In the genomic region with DNA sequence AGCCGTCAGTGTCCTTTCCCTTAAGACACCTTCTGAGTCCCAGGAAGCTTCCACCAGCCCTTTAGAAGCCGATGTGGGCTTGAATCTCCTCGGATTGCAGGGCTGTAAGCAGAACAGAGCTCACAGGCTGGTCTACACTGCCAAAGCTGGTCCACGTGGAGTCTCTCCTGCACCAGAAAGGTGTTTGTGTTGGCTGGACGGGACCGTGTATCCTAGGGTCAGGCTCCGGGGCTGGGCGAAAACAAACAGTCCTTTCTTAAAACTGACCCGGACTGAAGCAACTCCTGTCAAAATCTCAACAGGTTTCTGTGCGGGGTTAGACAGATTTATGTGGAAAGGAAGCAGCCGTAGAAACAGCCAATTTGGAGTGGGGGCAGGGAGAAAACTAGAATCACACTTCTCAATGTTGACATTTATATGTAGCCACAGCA, we compare ENCODE assay signal across 10 mouse cellular contexts. TPM values are rescaled to one million over a fixed set of nuclear protein-coding genes. Genes with fewer than 3 reads are reported as not detected.
DNase-seq lines count a peak whose midpoint lies in the region; ATAC-seq and TF ChIP-seq lines count a peak whose summit lies in the region.
"Had no signal": no experiment of that assay in that cellular context is flagged by ENCODE, and none has a peak within 500 bp of the region (broad histone marks: within the 10 kb centered on the region; RNA-seq: fewer than 3 reads in every experiment).

No protein-coding gene starts in this region.

- H3K4me2 ChIP-seq in hindbrain, embryonic 16.5 days (ENCODE audit: low read length) = no peak overlapping the region
- H3K4me2 ChIP-seq: forebrain, embryonic 12.5 days; neural tube, embryonic 12.5 days had no signal

- no peaks in the 10 kb centered on the region for H3K79me2 ChIP-seq in liver, adult 2 months (ENCODE audit: control insufficient read depth, insufficient read depth, low read length)

- no peak overlapping the region for H3K27ac ChIP-seq in liver, adult 2 months (replicated peaks; ENCODE audit: insufficient read depth, low read depth, low read length)
- peak overlapping the region; percentile 89 for H3K27ac ChIP-seq in bone marrow macrophage, adult 2 months (ENCODE audit: insufficient read depth, low read depth, low read length)
- H3K27ac ChIP-seq in hindbrain, embryonic 16.5 days (ENCODE audit: low read depth, low read length) = no peak overlapping the region
- H3K27ac ChIP-seq: forebrain, embryonic 12.5 days; neural tube, embryonic 12.5 days had no signal

- no peak for TF ChIP-seq POLR2A in liver, adult 2 months (IDR thresholded peaks at IDR 0.05; ENCODE audit: extremely low read depth, insufficient read depth, low read length)
- no peak for TF ChIP-seq POLR2A in bone marrow macrophage, adult 2 months (IDR thresholded peaks at IDR 0.05; ENCODE audit: borderline replicate concordance, low read depth, low read length)

- H3K9me3 ChIP-seq in hindbrain, embryonic 16.5 days (ENCODE audit: control insufficient read depth, low read length) = no peaks in the 10 kb centered on the region
- H3K9me3 ChIP-seq: forebrain, embryonic 12.5 days; neural tube, embryonic 12.5 days had no signal

- no peaks in the 10 kb centered on the region for H3K4me1 ChIP-seq in liver, adult 2 months (ENCODE audit: control insufficient read depth, insufficient read depth, low read length)
- peaks cover 35% of the 10 kb centered on the region for H3K4me1 ChIP-seq in bone marrow macrophage, adult 2 months (ENCODE audit: control insufficient read depth, insufficient read depth, low read length)
- no peaks in the 10 kb centered on the region; the same call in 1 of the 2 replicates for H3K4me1 ChIP-seq in hindbrain, embryonic 16.5 days (ENCODE audit: control insufficient read depth, insufficient read depth, low read depth, low read length)

- no peaks in the 10 kb centered on the region for H3K27me3 ChIP-seq in liver, adult 2 months (ENCODE audit: control insufficient read depth, insufficient read depth, low read length)
- no peaks in the 10 kb centered on the region for H3K27me3 ChIP-seq in hindbrain, embryonic 16.5 days (replicated peaks; ENCODE audit: control insufficient read depth, insufficient read depth, low read length)
- H3K27me3 ChIP-seq: neural tube, embryonic 12.5 days had no signal

- 42% methylated on average over 11 of the region's 11 CpGs for WGBS in liver, adult 2 months
- WGBS in hindbrain, embryonic 16.5 days = 75% methylated on average over 11 of the region's 11 CpGs

- TF ChIP-seq CTCF in liver, adult 2 months (IDR thresholded peaks at IDR 0.05; ENCODE audit: low read depth, low read length) = no peak
- TF ChIP-seq CTCF in bone marrow macrophage, adult 2 months (IDR thresholded peaks at IDR 0.05; ENCODE audit: low read depth, low read length) = peak; percentile 24; the same call in 1 of the 2 replicates

- no peak for ATAC-seq in hindbrain, embryonic 16.5 days

- no peak overlapping the region for H3K4me3 ChIP-seq in liver, adult 2 months (ENCODE audit: insufficient read depth, low read depth, low read length)
- H3K4me3 ChIP-seq in bone marrow macrophage, adult 2 months (ENCODE audit: insufficient read depth, low read length) = peak overlapping the region; percentile 89
- no peak overlapping the region for H3K4me3 ChIP-seq in hindbrain, embryonic 16.5 days (ENCODE audit: low read length)
- H3K4me3 ChIP-seq: forebrain, embryonic 12.5 days; neural tube, embryonic 12.5 days had no signal

- DNase-seq in liver, adult 2 months (ENCODE audit: extremely low read depth, low read depth, low spot score) = peak; percentile 9
- no peak for DNase-seq in liver
- peak; percentile 37 to 66 for DNase-seq in kidney, postnatal 25 days
- DNase-seq in naive thymus-derived CD4-positive, alpha-beta T cell, adult 2 months (ENCODE audit: low read depth) = peak; percentile 78
- no peak for DNase-seq in ovary, adult 18-20 months (ENCODE audit: low spot score)
- no peak for DNase-seq in urinary bladder, adult 2 months (ENCODE audit: low spot score)

- no peaks in the 10 kb centered on the region for H3K36me3 ChIP-seq in liver, adult 2 months (ENCODE audit: control insufficient read depth, insufficient read depth, low read length)
- H3K36me3 ChIP-seq in hindbrain, embryonic 16.5 days (ENCODE audit: control insufficient read depth, insufficient read depth, low read length) = no peaks in the 10 kb centered on the region
- H3K36me3 ChIP-seq: forebrain, embryonic 12.5 days; neural tube, embryonic 12.5 days had no signal

- no peak overlapping the region for H3K9ac ChIP-seq in liver, adult 2 months (ENCODE audit: low read depth, low read length)
- no peak overlapping the region for H3K9ac ChIP-seq in hindbrain, embryonic 16.5 days (ENCODE audit: low read depth, low read length)
- H3K9ac ChIP-seq: forebrain, embryonic 12.5 days; neural tube, embryonic 12.5 days had no signal

RNA-seq across cellular contexts. Expression of gene Lrrc8d, which starts 48.2 kb away (rescaled TPM):
- total RNA-seq in liver, adult 2 months (2014; rRNA removed) = 11.6 and 13.8 TPM in 2 replicates
- polyA plus RNA-seq in liver, adult 2 months (2012; rRNA removed) = 7.0 and 7.9 TPM in 2 replicates
- polyA plus RNA-seq in bone marrow macrophage, adult 2 months (2012; ENCODE audit: insufficient read depth, insufficient read length, missing spikeins) = 30.8 and 37.1 TPM in 2 replicates
- polyA plus RNA-seq in hindbrain, embryonic 16.5 days (2015; fragmentation: Nextera tagmentation; extraction: Ambion mirVana) = 19.1 and 33.1 TPM in 2 replicates
- 2.2 and 5.6 TPM in 2 replicates for polyA plus RNA-seq in urinary bladder, adult 2 months (2012; rRNA removed)

Comparison
In these comparisons a context has a peak if more than half of its experiments do, and no peak if none do; other contexts are left out.
1. DNase-seq: peak in liver, adult 2 months (single experiment), kidney, postnatal 25 days (2 of 2) and naive thymus-derived CD4-positive, alpha-beta T cell, adult 2 months (single experiment); none in liver (single experiment), ovary, adult 18-20 months (single experiment) and urinary bladder, adult 2 months (single experiment).